Mouse (Mus musculus): ENCODE results near the gene Serpina16. TPM values are rescaled to one million over a fixed set of nuclear protein-coding genes. Genes with fewer than 3 reads are reported as not detected.
"Not testable (repeated sequence)": the region's sequence is repeated elsewhere in the genome, so short reads cannot be mapped to it uniquely, and the experiment has no call there.

Gene Serpina16
- not detected for total RNA-seq (2021)
- long read RNA-seq, experiment 1: 0 reads
- long read RNA-seq, experiment 2: 0 reads

GRCm38 (mm10) chr12:103676039-103676438 lies at the start of gene Serpina16:
TSS of gene Serpina16 (minus strand) at chr12:103676139.
- no peak for DNase-seq

- DNase-seq: peak; percentile 58
Observed at GRCm38 (mm10) chr12:103711537-103711936, 35.6 kb upstream of the Serpina16 start.

- DNase-seq: no peak
Observed at GRCm38 (mm10) chr12:103710405-103710804, 34.5 kb upstream of the Serpina16 start.

- DNase-seq: no peak
Observed at GRCm38 (mm10) chr12:103706113-103706512, 30.2 kb upstream of the Serpina16 start.

- peak; percentile 35 for DNase-seq
Observed at GRCm38 (mm10) chr12:103705547-103705946, 29.6 kb upstream of the Serpina16 start.

- no peak for DNase-seq
Observed at GRCm38 (mm10) chr12:103700144-103700750, 24.3 kb upstream of the Serpina16 start.

- DNase-seq: no peak
Observed at GRCm38 (mm10) chr12:103695429-103695828, 19.5 kb upstream of the Serpina16 start, which contains the start of gene Serpina1f. TSS of gene Serpina1f (minus strand) at chr12:103695529.

GRCm38 (mm10) chr12:103688221-103688814 lies 12.4 kb upstream of the Serpina16 start:
- peak; percentile 15 for DNase-seq

GRCm38 (mm10) chr12:103687021-103687420 lies 11.1 kb upstream of the Serpina16 start:
- DNase-seq: peak; percentile 37

- no peak for DNase-seq
Observed at GRCm38 (mm10) chr12:103686050-103686449, 10.1 kb upstream of the Serpina16 start.

GRCm38 (mm10) chr12:103685386-103685785 lies 9.4 kb upstream of the Serpina16 start:
- DNase-seq: no peak

GRCm38 (mm10) chr12:103683775-103684174 lies 7.8 kb upstream of the Serpina16 start:
- DNase-seq: no peak

GRCm38 (mm10) chr12:103681739-103682138 lies 5.8 kb upstream of the Serpina16 start:
- no peak for DNase-seq

- DNase-seq: no peak
Observed at GRCm38 (mm10) chr12:103681169-103681568, 5.2 kb upstream of the Serpina16 start.

- not testable (repeated sequence) for DNase-seq
Observed at GRCm38 (mm10) chr12:103679853-103680252, 3.9 kb upstream of the Serpina16 start.

- DNase-seq: no peak
Observed at GRCm38 (mm10) chr12:103673179-103673578, 2.8 kb downstream of the Serpina16 start.

GRCm38 (mm10) chr12:103671483-103671882 lies 4.5 kb downstream of the Serpina16 start:
- no peak for DNase-seq

GRCm38 (mm10) chr12:103670964-103671363 lies 5.0 kb downstream of the Serpina16 start:
- no peak for DNase-seq

GRCm38 (mm10) chr12:103670344-103670743 lies 5.6 kb downstream of the Serpina16 start:
- DNase-seq: peak; percentile 22

GRCm38 (mm10) chr12:103665286-103665685 lies 10.7 kb downstream of the Serpina16 start:
- no peak for DNase-seq

- not testable (repeated sequence) for DNase-seq
Observed at GRCm38 (mm10) chr12:103662053-103662452, 13.9 kb downstream of the Serpina16 start.

GRCm38 (mm10) chr12:103660076-103660475 lies 15.9 kb downstream of the Serpina16 start:
- no peak for DNase-seq

- DNase-seq: peak; percentile 41
Observed at GRCm38 (mm10) chr12:103659171-103659570, 16.8 kb downstream of the Serpina16 start.

GRCm38 (mm10) chr12:103657991-103658390 lies 17.9 kb downstream of the Serpina16 start:
- DNase-seq: no peak

Data from adrenal gland, postnatal 10 days (tissue).